Mouse (Mus musculus): ENCODE measurements around the gene Tubb4a.
A peak's percentile ranks its signal among the peaks of the same experiment; 100 is the strongest.

Tubb4a gene

GRCm38 (mm10) chr17:57099629-57100325, 12.2 kb upstream of the Tubb4a start:
- no peak for DNase-seq

GRCm38 (mm10) chr17:57098321-57098720, 10.7 kb upstream of the Tubb4a start:
- DNase-seq: no peak

DNA sequence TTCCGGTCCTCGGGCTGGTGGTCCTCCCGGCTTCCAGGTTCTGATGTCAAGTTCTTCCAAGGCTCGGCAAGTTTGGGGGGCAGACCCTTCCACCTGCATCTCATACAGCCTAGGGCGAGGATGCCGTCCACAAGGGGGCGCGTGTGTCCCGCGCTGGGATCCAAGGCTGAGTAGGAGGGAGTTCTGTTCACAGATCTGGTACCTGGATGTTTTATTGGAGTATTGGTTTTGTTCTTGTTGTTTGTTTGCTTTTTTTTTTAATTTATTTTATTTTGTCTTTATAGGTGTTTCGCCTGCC, 9.0 kb upstream of the Tubb4a start:
- DNase-seq: peak; percentile 92 to 93

DNA sequence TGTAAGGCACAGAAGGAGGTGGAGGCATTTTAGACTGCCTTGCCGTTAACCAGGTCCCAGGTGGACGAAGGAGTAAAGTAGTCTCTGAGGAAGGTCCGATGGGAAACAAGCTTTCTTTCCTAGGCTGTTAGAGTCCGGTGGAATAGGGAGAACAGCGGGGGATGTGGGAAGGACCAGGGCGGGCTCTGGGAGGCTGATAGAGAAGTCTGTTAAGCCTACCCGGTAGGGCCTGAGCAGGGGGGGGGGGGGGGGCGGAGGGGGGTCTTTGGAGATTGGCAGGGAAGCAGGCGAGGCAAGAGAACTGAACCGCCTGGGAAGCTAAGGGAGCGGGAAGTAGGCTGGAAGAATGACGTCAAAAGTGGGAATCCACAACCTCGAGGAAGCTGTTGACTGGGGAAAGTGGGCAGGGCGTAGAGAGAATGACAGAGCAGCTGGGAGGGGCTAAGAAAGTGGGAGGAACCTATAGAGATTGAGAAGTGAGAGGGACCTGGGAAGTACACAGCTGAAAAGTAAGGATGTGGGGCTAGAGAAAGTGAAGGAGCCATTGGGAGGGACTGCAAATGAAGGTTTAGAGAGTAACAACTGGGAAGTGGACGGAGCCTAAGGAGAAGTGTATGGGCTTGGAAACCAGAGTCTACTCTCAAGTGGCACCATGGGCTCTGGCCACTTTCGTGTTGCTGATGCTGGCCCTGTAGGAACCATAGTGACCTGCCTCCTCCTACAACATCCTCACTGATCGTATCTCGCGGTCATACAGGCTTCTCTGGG, 8.5 kb upstream of the Tubb4a start:
- peak in 1 of 2 experiments; percentile 54 for DNase-seq

- DNase-seq: no peak
Observed at GRCm38 (mm10) chr17:57094222-57094621, 6.6 kb upstream of the Tubb4a start.

- DNase-seq: no peak
Observed at GRCm38 (mm10) chr17:57085970-57086757, 1.4 kb downstream of the Tubb4a start.

DNA sequence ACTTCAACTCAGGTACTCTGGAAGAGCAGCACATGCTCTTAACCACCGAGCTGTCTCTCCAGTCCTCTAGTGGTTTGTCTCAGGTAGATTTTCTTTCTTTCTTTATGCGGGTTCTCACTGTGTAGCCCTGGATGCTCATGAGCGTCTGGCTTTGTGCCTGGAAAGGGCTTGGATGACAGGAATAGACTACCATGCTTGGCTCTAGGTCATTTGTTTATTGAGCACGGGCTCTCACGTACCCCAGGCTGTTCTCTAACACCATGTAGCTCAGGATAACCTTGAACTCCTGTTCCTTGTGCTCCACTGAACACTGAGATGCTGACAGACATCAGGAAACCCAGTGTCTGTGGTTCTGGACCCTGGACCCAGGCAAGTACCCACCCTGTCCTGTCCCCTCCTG, 5.1 kb downstream of the Tubb4a start:
- DNase-seq: no peak

- DNase-seq: no peak
Observed at GRCm38 (mm10) chr17:57081234-57081842, 6.2 kb downstream of the Tubb4a start.

GRCm38 (mm10) chr17:57079919-57080318, 7.7 kb downstream of the Tubb4a start:
- DNase-seq: no peak

GRCm38 (mm10) chr17:57078336-57078735, 9.2 kb downstream of the Tubb4a start, which contains the start of gene Dennd1c:
TSS of gene Dennd1c (minus strand) at chr17:57078514.
- DNase-seq: peak; percentile 72 to 76

DNA sequence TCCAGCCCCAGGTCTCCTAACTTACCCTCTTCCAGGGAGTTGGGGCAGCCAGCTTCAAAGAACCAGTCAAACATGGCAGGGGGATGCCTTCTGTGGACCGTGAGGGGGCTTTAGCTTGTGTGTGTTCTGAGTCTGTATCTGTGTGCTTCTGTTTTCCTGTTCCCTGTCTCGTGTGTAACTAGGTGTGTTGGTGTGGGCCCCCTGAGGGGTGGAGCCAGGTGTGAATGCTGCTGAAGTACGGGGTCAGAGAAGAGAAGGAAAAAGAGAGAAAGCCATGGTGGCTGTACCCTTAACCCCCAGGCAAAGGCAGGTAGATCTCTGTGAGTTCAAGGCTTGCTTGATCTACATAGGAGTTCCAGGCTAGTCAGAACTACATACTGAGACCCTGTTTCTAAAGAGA, 10.7 kb downstream of the Tubb4a start:
- no peak for DNase-seq

GRCm38 (mm10) chr17:57070699-57071098, 16.9 kb downstream of the Tubb4a start:
- DNase-seq: no peak

DNA sequence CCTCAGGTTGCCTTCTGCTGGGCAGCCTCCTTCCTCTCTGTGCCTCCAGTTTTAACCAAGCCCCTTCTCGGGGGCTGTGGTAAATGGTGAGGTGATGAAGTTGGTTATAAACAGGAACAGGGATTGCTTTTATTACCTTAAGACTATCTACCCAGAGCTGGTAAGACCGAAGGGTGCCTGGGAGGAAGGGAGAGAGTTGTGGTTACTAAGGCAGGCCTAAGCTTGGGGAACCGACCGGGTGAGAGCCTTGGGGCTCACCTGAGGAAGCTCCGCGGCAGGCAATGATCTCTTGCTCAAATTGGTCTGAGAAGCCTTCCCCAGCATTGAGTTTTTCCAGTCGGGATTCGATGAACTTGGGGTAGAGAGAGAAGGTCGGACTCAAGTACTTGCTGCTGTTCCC, 17.3 kb downstream of the Tubb4a start:
- DNase-seq: no peak

- no peak for DNase-seq
Observed at GRCm38 (mm10) chr17:57066908-57067307, 20.7 kb downstream of the Tubb4a start.

GRCm38 (mm10) chr17:57063031-57063430, 24.6 kb downstream of the Tubb4a start:
- DNase-seq: no peak

DNA sequence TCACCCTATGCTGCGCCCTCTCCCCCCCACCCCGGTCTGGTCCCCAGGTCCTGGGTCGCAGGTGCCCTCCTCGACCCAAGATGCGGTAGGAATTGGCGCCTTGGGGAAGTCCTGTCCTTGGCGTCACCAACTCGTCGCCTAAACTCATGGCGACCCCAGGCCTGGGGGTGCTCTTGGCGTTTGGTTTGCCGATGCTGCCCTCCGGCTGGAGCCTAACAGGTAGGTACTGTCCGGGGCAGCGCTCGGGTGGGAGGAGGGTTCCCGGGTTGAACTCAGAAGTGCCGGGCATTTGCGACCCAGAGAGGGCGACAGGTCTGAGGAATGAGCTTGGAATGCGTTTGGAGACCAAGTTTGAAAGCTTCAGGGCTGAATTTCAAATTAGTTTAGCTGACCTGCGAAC, 25.0 kb downstream of the Tubb4a start:
- no peak for DNase-seq

DNA sequence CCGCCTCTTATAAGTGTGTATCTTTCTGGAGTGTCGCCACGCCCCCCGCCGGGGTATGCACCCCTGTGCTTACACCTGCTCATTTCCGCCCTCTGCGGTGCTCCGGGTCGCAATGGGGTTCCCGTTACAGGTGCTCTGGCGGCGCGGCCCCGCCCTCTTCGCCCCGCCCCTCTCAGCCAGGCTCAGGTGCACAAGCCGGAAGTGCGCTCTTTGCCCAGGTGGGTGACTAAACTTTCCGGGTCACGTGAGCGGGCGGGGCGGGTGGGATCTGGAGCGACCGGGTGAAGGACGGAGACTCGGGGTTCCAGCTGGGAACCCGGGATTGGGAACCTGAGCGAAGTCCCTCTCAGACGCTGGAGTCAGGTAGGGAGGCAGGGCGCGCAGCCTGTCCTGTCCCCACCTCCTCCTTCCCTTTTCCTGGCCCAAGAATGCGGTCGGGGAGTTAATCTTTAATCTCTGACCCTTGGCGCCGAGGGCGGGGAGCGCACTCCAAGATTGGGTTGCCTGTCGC, 25.5 kb downstream of the Tubb4a start:
- DNase-seq: peak; percentile 66 to 71

DNA sequence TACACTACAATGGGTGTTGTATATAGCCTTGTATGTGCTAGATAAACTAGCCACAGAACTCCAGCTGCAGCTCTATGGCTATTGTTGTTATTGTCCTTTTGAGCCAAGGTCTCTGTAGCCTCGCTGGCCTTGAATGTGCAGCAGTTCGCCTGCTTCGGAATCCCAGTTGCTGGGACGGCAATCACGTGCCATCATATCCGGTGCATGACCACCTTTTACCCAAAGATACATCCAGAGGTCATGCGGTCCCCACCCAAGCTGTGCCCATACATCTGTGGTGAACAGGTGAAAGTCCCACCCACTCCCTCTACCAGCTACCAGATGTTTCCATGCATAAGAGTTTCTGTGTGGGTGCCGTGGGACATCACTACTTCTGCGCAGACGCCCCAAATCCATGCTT, 26.5 kb downstream of the Tubb4a start:
- DNase-seq: peak; percentile 35 to 37

- DNase-seq: peak; percentile 97 to 98
Observed at GRCm38 (mm10) chr17:57060231-57060801, 27.3 kb downstream of the Tubb4a start.

DNA sequence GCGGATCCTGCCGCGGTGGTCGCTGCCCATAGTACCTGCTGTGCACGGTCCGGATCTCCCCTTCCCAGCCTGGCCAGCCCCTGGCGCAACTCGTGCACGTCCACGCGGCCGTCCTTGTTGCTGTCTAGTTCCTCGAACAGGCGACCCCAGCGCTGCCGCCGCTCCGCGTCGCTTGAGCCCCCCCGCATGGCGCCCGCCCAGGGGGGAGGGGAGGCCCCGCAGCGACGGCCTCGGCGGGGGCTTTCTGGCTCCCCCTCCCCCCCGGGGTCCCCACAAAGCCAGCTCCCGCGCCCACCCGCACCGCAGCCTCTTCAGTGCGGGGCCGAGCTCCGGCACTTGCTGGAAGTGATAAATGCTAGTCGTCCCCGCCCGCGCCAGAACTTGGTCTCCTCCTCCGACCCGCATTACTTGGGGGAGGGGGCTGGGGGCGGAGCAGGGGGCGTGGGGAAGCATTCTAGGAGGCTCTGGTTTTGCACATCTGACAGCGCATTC, 28.1 kb downstream of the Tubb4a start, which contains the start of gene Slc25a23:
Gene Slc25a23 (minus strand): TSS at position 378 of the 492 bp plus-strand sequence.
- peak; percentile 58 to 59 for DNase-seq

GRCm38 (mm10) chr17:57058891-57059485, 28.6 kb downstream of the Tubb4a start, which contains the start of gene Crb3:
TSS of gene Crb3 (plus strand) at chr17:57059105.
- DNase-seq: no peak

GRCm38 (mm10) chr17:57056246-57056645, 31.3 kb downstream of the Tubb4a start:
- DNase-seq: no peak

Measured in B cell, adult 2 months (primary cell).